Mouse (Mus musculus): ENCODE measurements around the gene Nlrp4e. TPM values are rescaled to one million over a fixed set of nuclear protein-coding genes. Genes with fewer than 3 reads are reported as not detected.
"Not testable (repeated sequence)": the region's sequence is repeated elsewhere in the genome, so short reads cannot be mapped to it uniquely, and the experiment has no call there.

Gene Nlrp4e
- not detected in 2 replicates for polyA plus RNA-seq (2011; ENCODE audit: insufficient read depth, insufficient read length, low read depth, missing spikeins)

- not testable (repeated sequence) for H3K27ac ChIP-seq (ENCODE audit: insufficient read depth, low read length); H3K4me3 ChIP-seq (ENCODE audit: low read depth, low read length); H3K9ac ChIP-seq (ENCODE audit: low read depth, poor library complexity, severe bottlenecking); H3K4me1 ChIP-seq (ENCODE audit: control insufficient read depth, insufficient read depth, low read length); H3K9me3 ChIP-seq (replicated peaks; ENCODE audit: control insufficient read depth, insufficient read depth, low read length, poor library complexity, severe bottlenecking); H3K27me3 ChIP-seq (ENCODE audit: control insufficient read depth, insufficient read depth, low read length, poor library complexity, severe bottlenecking); H3K36me3 ChIP-seq (ENCODE audit: control insufficient read depth, insufficient read depth, low read length, poor library complexity, severe bottlenecking)
Observed at GRCm38 (mm10) chr7:23300892-23301291, at the start of gene Nlrp4e. Nlrp4e (plus strand) TSS chr7:23301192.

GRCm38 (mm10) chr7:23251582-23251981 lies 49.4 kb upstream of the Nlrp4e start, which contains the start of gene Vmn1r166:
Vmn1r166 (minus strand) TSS chr7:23251682.
- not testable (repeated sequence) for H3K36me3 ChIP-seq (ENCODE audit: control insufficient read depth, insufficient read depth, low read length, poor library complexity, severe bottlenecking); H3K4me1 ChIP-seq (ENCODE audit: control insufficient read depth, insufficient read depth, low read length); H3K4me3 ChIP-seq (ENCODE audit: low read depth, low read length); H3K27me3 ChIP-seq (ENCODE audit: control insufficient read depth, insufficient read depth, low read length, poor library complexity, severe bottlenecking); H3K9me3 ChIP-seq (replicated peaks; ENCODE audit: control insufficient read depth, insufficient read depth, low read length, poor library complexity, severe bottlenecking); H3K9ac ChIP-seq (ENCODE audit: low read depth, poor library complexity, severe bottlenecking); H3K27ac ChIP-seq (ENCODE audit: insufficient read depth, low read length)

- H3K4me1 ChIP-seq (ENCODE audit: control insufficient read depth, insufficient read depth, low read length); H3K27me3 ChIP-seq (ENCODE audit: control insufficient read depth, insufficient read depth, low read length, poor library complexity, severe bottlenecking); H3K9me3 ChIP-seq (replicated peaks; ENCODE audit: control insufficient read depth, insufficient read depth, low read length, poor library complexity, severe bottlenecking); H3K4me3 ChIP-seq (ENCODE audit: low read depth, low read length); H3K9ac ChIP-seq (ENCODE audit: low read depth, poor library complexity, severe bottlenecking); H3K36me3 ChIP-seq (ENCODE audit: control insufficient read depth, insufficient read depth, low read length, poor library complexity, severe bottlenecking); H3K27ac ChIP-seq (ENCODE audit: insufficient read depth, low read length): not testable (repeated sequence)
Observed at GRCm38 (mm10) chr7:23278800-23279199, 22.2 kb upstream of the Nlrp4e start, which contains the start of gene Gm6902. Gm6902 (minus strand) TSS chr7:23278900.

- H3K27me3 ChIP-seq (ENCODE audit: control insufficient read depth, insufficient read depth, low read length, poor library complexity, severe bottlenecking); H3K4me1 ChIP-seq (ENCODE audit: control insufficient read depth, insufficient read depth, low read length); H3K4me3 ChIP-seq (ENCODE audit: low read depth, low read length); H3K9me3 ChIP-seq (replicated peaks; ENCODE audit: control insufficient read depth, insufficient read depth, low read length, poor library complexity, severe bottlenecking); H3K9ac ChIP-seq (ENCODE audit: low read depth, poor library complexity, severe bottlenecking); H3K27ac ChIP-seq (ENCODE audit: insufficient read depth, low read length); H3K36me3 ChIP-seq (ENCODE audit: control insufficient read depth, insufficient read depth, low read length, poor library complexity, severe bottlenecking): not testable (repeated sequence)
Observed at GRCm38 (mm10) chr7:23358311-23358710, 57.3 kb downstream of the Nlrp4e start.

GRCm38 (mm10) chr7:23385589-23385988 lies 84.6 kb downstream of the Nlrp4e start, which contains the start of gene Nlrp5:
Nlrp5 (plus strand) TSS chr7:23385889.
- Histone ChIP-seq H3K9me3 (replicated peaks; ENCODE audit: control insufficient read depth, insufficient read depth, low read length, poor library complexity, severe bottlenecking) (no peaks in the 10 kb centered on the region), H3K4me1 (ENCODE audit: control insufficient read depth, insufficient read depth, low read length) (no peaks in the 10 kb centered on the region), H3K27me3 (ENCODE audit: control insufficient read depth, insufficient read depth, low read length, poor library complexity, severe bottlenecking) (no peaks in the 10 kb centered on the region), H3K36me3 (ENCODE audit: control insufficient read depth, insufficient read depth, low read length, poor library complexity, severe bottlenecking) (no peaks in the 10 kb centered on the region), H3K4me3 (ENCODE audit: low read depth, low read length) (no peak within 1 kb of the TSS), H3K27ac (ENCODE audit: insufficient read depth, low read length) (no peak within 1 kb of the TSS), H3K9ac (ENCODE audit: low read depth, poor library complexity, severe bottlenecking) (no peak within 1 kb of the TSS)
- no peak for TF ChIP-seq EP300 (IDR thresholded peaks at IDR 0.05; ENCODE audit: insufficient read depth, low read depth, low read length)
- TF ChIP-seq CTCF (IDR thresholded peaks at IDR 0.05; ENCODE audit: low read depth, low read length) = no peak
- no peak for TF ChIP-seq POLR2A (IDR thresholded peaks at IDR 0.05; ENCODE audit: insufficient read depth, low read length)

Other genes starting within 250 kb of the Nlrp4e start
- gene Vmn1r163, start 245.7 kb upstream of the Nlrp4e start, polyA plus RNA-seq (2011; ENCODE audit: insufficient read depth, insufficient read length, low read depth, missing spikeins) = not detected in 2 replicates
- not detected in 2 replicates for gene Gm8720, start 233.7 kb upstream of the Nlrp4e start, polyA plus RNA-seq (2011; ENCODE audit: insufficient read depth, insufficient read length, low read depth, missing spikeins)
- not detected in 2 replicates for gene Gm10662, start 156.7 kb upstream of the Nlrp4e start, polyA plus RNA-seq (2011; ENCODE audit: insufficient read depth, insufficient read length, low read depth, missing spikeins)
- not detected in 2 replicates for gene Vmn1r165, start 83.9 kb upstream of the Nlrp4e start, polyA plus RNA-seq (2011; ENCODE audit: insufficient read depth, insufficient read length, low read depth, missing spikeins)
- gene Vmn1r166, start 49.5 kb upstream of the Nlrp4e start, polyA plus RNA-seq (2011; ENCODE audit: insufficient read depth, insufficient read length, low read depth, missing spikeins) = not detected in 2 replicates
- gene Gm6902, start 22.3 kb upstream of the Nlrp4e start, polyA plus RNA-seq (2011; ENCODE audit: insufficient read depth, insufficient read length, low read depth, missing spikeins) = not detected in 2 replicates
- not detected in 2 replicates for gene Nlrp5, start 84.7 kb downstream of the Nlrp4e start, polyA plus RNA-seq (2011; ENCODE audit: insufficient read depth, insufficient read length, low read depth, missing spikeins)
- gene Vmn1r167, start 206.0 kb downstream of the Nlrp4e start, polyA plus RNA-seq (2011; ENCODE audit: insufficient read depth, insufficient read length, low read depth, missing spikeins) = not detected in 2 replicates
- gene Vmn1r168, start 238.5 kb downstream of the Nlrp4e start, polyA plus RNA-seq (2011; ENCODE audit: insufficient read depth, insufficient read length, low read depth, missing spikeins) = not detected in 2 replicates